Mouse (Mus musculus): ENCODE data around the gene Hk2.
"Not testable (repeated sequence)": the region's sequence is repeated elsewhere in the genome, so short reads cannot be mapped to it uniquely, and the experiment has no call there.

Gene Hk2

DNA sequence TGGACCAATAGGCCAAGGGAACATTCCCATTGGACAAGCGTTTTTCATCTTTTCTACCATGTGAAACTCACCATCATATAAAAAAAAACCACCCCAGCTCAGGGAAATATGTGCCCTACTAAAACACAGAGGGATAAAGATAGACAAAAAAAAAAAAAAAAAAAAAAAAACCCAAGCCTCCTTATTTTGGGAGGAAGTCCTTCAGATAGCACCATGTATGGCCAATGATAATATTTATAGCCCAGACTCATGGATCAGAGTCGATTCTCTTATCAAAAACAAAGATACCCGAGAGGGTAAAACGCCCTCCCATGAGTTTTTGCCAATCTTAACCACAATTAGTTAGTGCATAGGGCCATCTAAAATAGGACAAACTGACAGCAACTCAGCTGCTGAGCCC lies 84.8 kb downstream of the Hk2 start:
- DNase-seq (ENCODE audit: low read depth, low spot score) = no peak

DNA sequence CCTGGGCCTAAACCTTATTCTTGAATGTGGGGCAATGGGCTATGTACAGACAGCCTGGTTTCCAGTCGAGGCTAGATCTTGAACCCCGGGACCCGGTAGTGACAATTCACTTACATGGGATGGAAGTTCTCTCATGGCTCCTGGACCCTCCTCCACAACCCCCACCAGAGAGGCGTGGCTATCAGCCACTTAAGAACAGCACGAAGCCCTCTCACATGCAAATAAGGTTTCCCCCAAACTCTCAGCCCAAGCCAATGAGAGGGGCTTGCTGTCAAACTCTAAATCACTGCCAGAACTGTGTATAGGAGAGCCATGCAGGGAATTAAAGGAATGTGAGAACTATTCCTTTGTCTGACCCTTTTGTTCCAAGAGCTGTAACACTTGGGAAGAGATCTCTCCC lies 85.7 kb downstream of the Hk2 start:
- DNase-seq (ENCODE audit: low read depth, low spot score) = not testable (repeated sequence)

DNA sequence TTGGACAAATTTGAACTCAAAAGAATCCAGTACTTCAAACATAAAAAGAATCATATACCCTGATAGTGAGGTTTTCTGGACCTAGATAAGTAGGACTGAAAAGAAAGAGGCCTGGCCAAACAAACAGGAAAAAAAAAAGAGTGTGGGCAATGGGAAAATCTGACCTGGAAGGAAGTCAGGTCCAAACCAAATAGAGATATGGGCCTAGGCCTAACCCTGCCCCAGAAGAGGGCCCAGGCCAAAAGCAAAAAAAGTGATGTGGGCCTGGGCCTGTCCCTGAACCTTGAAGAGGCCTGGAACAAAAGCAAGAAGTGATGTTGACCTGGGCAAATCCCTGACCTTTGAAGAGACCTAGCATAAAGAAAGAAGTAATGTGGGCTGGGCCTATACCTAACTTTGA lies 90.1 kb downstream of the Hk2 start:
- no peak for DNase-seq (ENCODE audit: low read depth, low spot score)

DNA sequence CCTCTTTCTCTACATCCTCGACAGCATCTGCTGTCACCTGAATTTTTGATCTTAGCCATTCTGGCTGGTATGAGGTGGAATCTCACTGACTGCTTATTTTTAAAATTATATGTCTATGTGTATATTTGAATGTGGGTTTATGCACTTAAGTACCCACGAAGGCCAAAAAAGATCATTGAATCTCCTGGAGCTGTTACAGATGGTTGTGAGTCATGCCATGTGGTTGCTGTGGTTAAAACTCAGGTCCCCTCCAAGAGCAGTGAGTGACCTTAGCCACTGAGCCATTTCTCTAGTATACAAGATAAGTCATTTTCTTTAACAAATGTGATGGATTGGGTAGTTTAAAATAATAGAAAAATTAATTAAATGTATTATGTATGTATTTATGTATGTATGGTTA lies 95.0 kb downstream of the Hk2 start:
- DNase-seq (ENCODE audit: low read depth, low spot score) = not testable (repeated sequence)

DNA sequence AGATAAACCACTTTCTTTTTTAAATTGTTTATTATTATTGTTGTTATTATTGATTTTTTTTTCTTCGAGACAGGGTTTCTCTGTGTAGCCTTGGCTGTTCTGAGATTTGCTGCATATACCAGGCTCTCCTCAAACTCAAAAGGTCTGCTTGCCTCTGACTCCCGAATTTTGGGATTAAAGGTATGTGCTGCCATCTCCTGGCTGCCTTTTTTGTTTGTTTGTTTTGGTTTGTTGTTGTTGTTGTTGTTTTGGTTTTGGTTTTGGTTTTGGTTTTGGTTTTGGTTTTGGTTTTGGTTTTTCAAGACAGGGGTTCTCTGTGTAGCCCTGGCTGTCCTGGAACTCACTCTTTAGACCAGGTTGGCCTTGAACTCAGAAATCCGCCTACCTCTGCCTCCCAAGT lies 96.6 kb downstream of the Hk2 start:
- not testable (repeated sequence) for DNase-seq (ENCODE audit: low read depth, low spot score)
